Mouse (Mus musculus) heart, adult 2 months (tissue): ENCODE data around the gene Aox2. TPM values are rescaled to one million over a fixed set of nuclear protein-coding genes. Genes with fewer than 3 reads are reported as not detected.
A peak's percentile ranks its signal among the peaks of the same experiment; 100 is the strongest.

Source experiments
- DNase-seq, 2 experiments: peaks; one replicate each; pipeline ENCODE4 v3.0.0; 2021
- H3K27ac ChIP-seq: fragments of 200-600 bp; 2 replicates; pipeline ENCODE4 v1.8.1; 2022
- H3K27me3 ChIP-seq: fragments of 200-500 bp; 2 replicates; pipeline ENCODE4 v1.6.1; 2012; ENCODE audit warnings: mild to moderate bottlenecking, low read length, inconsistent platforms, mixed read lengths; ENCODE audit not compliant: control insufficient read depth, insufficient read depth
- H3K36me3 ChIP-seq: fragments of 200-500 bp; 2 replicates; pipeline ENCODE4 v1.6.1; 2012; ENCODE audit warnings: low read length, inconsistent platforms; ENCODE audit not compliant: control insufficient read depth, insufficient read depth
- H3K4me1 ChIP-seq: fragments of 200-500 bp; 2 replicates; pipeline ENCODE4 v1.6.1; 2011; ENCODE audit warnings: low read length; ENCODE audit not compliant: control insufficient read depth, insufficient read depth
- H3K4me3 ChIP-seq: fragments of 200-600 bp; 2 replicates; pipeline ENCODE4 v1.8.1; 2022
- H3K79me2 ChIP-seq: fragments of 200-500 bp; replicated peaks from 2 replicates; pipeline ENCODE4 v1.6.1; 2012; ENCODE audit warnings: mild to moderate bottlenecking, inconsistent platforms, low read length, moderate library complexity, mixed read lengths; ENCODE audit not compliant: control insufficient read depth, insufficient read depth
- H3K9ac ChIP-seq: fragments of 200-500 bp; 2 replicates; pipeline ENCODE4 v1.6.1; 2012; ENCODE audit warnings: low read depth, mild to moderate bottlenecking, control low read depth, inconsistent platforms, low read length, mixed read lengths
- CTCF ChIP-seq: fragments of 200-600 bp; IDR thresholded peaks from 2 replicates; pipeline ENCODE4 v1.8.1; 2022; ENCODE audit warnings: antibody characterized with exemption, mild to moderate bottlenecking, moderate library complexity
- EP300 ChIP-seq: fragments of 200-500 bp; IDR thresholded peaks from 2 replicates; pipeline ENCODE4 v1.6.1; 2011; ENCODE audit warnings: low read depth, low read length, control low read depth; ENCODE audit not compliant: insufficient read depth
- POLR2A ChIP-seq: fragments of 200-500 bp; IDR thresholded peaks from 2 replicates; pipeline ENCODE4 v1.6.1; 2011; ENCODE audit warnings: mild to moderate bottlenecking, low read depth, low read length, control low read depth; ENCODE audit not compliant: insufficient read depth
- WGBS: fragments of 180-500 bp; shearing (Covaris S2); methylation state at CpG from one replicate; pipeline ENCODE4 v1.1.7; 2018; 5-methylcytosine and 5-hydroxymethylcytosine counted together
- intact Hi-C: fragments of 180-260 bp; cut with DNase I; formaldehyde crosslinking; loops from one replicate; pipeline ENCODE4 v1.15.1; 2025
- long read RNA-seq: library from polyadenylated mRNA; stranded (forward); transcript quantifications from one replicate; pipeline ENCODE4 v2.0.0, GENCODE M21; 2021
- polyA plus RNA-seq: library from polyadenylated mRNA; depleted of rRNA; stranded (reverse); fragments of >200 nt; gene quantifications from 2 replicates; pipeline ENCODE4 v1.2.3, GENCODE M21; 2012; rRNA removed
- total RNA-seq, 2 experiments: library from RNA; stranded (reverse); gene quantifications; 2 replicates each; pipeline ENCODE4 v1.2.3; 2021

The Aox2 gene
- not detected for total RNA-seq
- polyA plus RNA-seq = not detected in 2 replicates
- long read RNA-seq = 0 reads

GRCm38 (mm10) chr1:58278026-58278425, at the start of gene Aox2:
Gene Aox2 (plus strand): TSS chr1:58278326.
- 71% methylated on average over 5 of the region's 5 CpGs for WGBS
- no peaks in the 10 kb centered on the region for H3K36me3 ChIP-seq

GRCm38 (mm10) chr1:58228916-58229315, 49.2 kb upstream of the Aox2 start:
- no peaks in the 10 kb centered on the region for H3K36me3 ChIP-seq
- H3K79me2 ChIP-seq = no peaks in the 10 kb centered on the region
- no peak overlapping the region for H3K4me3 ChIP-seq
- no peak for DNase-seq
- intact Hi-C loops = no loop called here
- no peak overlapping the region for H3K9ac ChIP-seq
- H3K27ac ChIP-seq = no peak overlapping the region
- no peaks in the 10 kb centered on the region for H3K27me3 ChIP-seq
- TF ChIP-seq POLR2A (no peak), CTCF (no peak), EP300 (no peak)
- no peaks in the 10 kb centered on the region for H3K4me1 ChIP-seq

More at GRCm38 (mm10) chr1:58278026-58278425, at the start of gene Aox2:
- Histone ChIP-seq H3K27me3 (no peaks in the 10 kb centered on the region), H3K79me2 (no peaks in the 10 kb centered on the region), H3K9ac (no peak within 1 kb of the TSS), H3K4me1 (no peaks in the 10 kb centered on the region), H3K4me3 (no peak within 1 kb of the TSS), H3K27ac (no peak within 1 kb of the TSS)
- DNase-seq = no peak
- no peak for TF ChIP-seq CTCF
- intact Hi-C loops = no loop called here

- TF ChIP-seq POLR2A (no peak), EP300 (no peak), CTCF (no peak)
- DNase-seq = no peak
- H3K79me2 ChIP-seq = no peaks in the 10 kb centered on the region
Observed at GRCm38 (mm10) chr1:58229774-58230173, 48.4 kb upstream of the Aox2 start.

GRCm38 (mm10) chr1:58230542-58230941, 47.6 kb upstream of the Aox2 start:
- no peak overlapping the region for H3K27ac ChIP-seq
- TF ChIP-seq POLR2A (no peak), EP300 (no peak), CTCF (no peak)
- intact Hi-C loops = no loop called here

More at GRCm38 (mm10) chr1:58229774-58230173, 48.4 kb upstream of the Aox2 start:
- H3K36me3 ChIP-seq = no peaks in the 10 kb centered on the region
- H3K9ac ChIP-seq = no peak overlapping the region
- H3K4me1 ChIP-seq = no peaks in the 10 kb centered on the region
- H3K4me3 ChIP-seq = no peak overlapping the region
- no peak overlapping the region for H3K27ac ChIP-seq
- 61% methylated on average over 4 of the region's 4 CpGs for WGBS
- intact Hi-C loops = no loop called here
- no peaks in the 10 kb centered on the region for H3K27me3 ChIP-seq

GRCm38 (mm10) chr1:58235405-58235804, 42.7 kb upstream of the Aox2 start:
- TF ChIP-seq EP300 (no peak), POLR2A (no peak), CTCF (peak; percentile 18; the same call in 1 of the 2 replicates)

More at GRCm38 (mm10) chr1:58230542-58230941, 47.6 kb upstream of the Aox2 start:
- no peak overlapping the region for H3K4me3 ChIP-seq
- no peaks in the 10 kb centered on the region for H3K4me1 ChIP-seq
- H3K36me3 ChIP-seq = no peaks in the 10 kb centered on the region
- DNase-seq = no peak
- no peak overlapping the region for H3K9ac ChIP-seq
- H3K79me2 ChIP-seq = no peaks in the 10 kb centered on the region
- no peaks in the 10 kb centered on the region for H3K27me3 ChIP-seq
- WGBS = 39% methylated on average over 5 of the region's 5 CpGs

GRCm38 (mm10) chr1:58237527-58238299, 40.4 kb upstream of the Aox2 start:
- H3K4me3 ChIP-seq = no peak overlapping the region
- H3K4me1 ChIP-seq = no peaks in the 10 kb centered on the region
- H3K27ac ChIP-seq = no peak overlapping the region
- intact Hi-C loops = no loop called here
- H3K36me3 ChIP-seq = no peaks in the 10 kb centered on the region
- H3K27me3 ChIP-seq = no peaks in the 10 kb centered on the region
- WGBS = 70% methylated on average over 4 of the region's 4 CpGs
- no peak for DNase-seq
- TF ChIP-seq POLR2A (no peak), EP300 (no peak), CTCF (no peak)
- H3K9ac ChIP-seq = no peak overlapping the region
- H3K79me2 ChIP-seq = no peaks in the 10 kb centered on the region

More at GRCm38 (mm10) chr1:58235405-58235804, 42.7 kb upstream of the Aox2 start:
- no peaks in the 10 kb centered on the region for H3K79me2 ChIP-seq
- intact Hi-C loops = no loop called here
- no peaks in the 10 kb centered on the region for H3K36me3 ChIP-seq
- H3K27ac ChIP-seq = no peak overlapping the region
- no peak overlapping the region for H3K9ac ChIP-seq
- 43% methylated on average over 5 of the region's 5 CpGs for WGBS
- H3K4me3 ChIP-seq = no peak overlapping the region
- no peak for DNase-seq
- no peaks in the 10 kb centered on the region for H3K4me1 ChIP-seq
- H3K27me3 ChIP-seq = no peaks in the 10 kb centered on the region
